Mouse (Mus musculus): ENCODE data around the gene Hacd2.

Gene Hacd2

DNA sequence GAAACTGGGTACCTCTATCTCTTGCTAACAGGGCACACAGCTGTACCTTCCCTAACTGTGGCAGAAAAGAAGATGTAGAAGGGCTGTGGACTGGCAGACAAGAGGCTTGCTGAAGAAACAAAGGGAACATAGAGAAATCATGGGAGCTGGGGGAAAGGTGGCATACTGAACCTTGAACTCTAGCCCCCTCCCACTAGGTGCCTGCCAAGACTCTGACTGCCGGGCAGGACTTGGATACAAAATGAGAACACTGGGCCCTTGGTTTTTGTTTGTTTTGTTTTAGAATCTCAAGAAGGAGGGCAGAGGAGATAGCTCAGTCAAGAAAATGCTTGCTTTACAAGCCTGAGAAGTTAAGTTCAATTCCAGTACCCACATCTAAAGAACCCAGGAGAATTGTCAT is 14.9 kb upstream of the Hacd2 start:
- no peak for DNase-seq (ENCODE audit: low spot score)

DNA sequence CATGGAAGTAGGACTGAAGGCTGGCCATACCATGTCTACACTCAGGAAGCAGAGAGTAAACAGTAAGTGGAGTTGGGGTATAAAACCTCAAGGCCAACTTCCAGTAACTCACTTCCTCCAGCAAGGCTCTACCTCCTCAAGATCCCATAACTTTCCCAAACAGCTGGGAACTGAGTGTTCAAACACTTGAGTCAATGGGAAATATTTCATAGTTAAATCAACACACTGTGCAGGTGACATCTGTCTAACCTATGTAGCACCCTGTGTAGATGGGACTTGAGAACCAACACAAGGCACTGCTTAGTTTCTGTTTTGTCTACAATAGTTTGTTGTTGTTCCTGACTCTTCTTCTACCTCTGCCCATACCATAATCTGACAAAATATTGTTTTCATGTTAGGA is 13.8 kb upstream of the Hacd2 start:
- no peak for DNase-seq (ENCODE audit: low spot score)

DNA sequence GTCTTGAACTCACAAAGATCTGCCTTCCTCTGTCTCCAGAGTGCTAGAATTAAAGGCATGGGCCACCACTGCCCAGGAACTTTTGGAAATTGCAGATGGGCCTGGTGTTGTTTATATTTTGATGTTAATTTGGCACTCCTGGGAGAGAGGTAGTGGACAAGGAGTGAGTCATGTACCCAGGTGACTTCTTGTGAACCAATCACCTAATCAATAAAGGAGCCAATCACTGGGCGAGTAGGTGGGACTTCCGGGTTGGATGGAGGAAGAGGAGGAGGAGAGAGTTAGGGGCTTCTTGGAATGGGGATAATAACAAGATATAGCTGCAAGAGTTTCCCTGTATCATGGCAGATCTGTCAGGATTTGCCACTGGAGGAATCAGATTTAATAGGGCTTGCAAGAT is 8.7 kb upstream of the Hacd2 start:
- no peak for DNase-seq (ENCODE audit: low spot score)

DNA sequence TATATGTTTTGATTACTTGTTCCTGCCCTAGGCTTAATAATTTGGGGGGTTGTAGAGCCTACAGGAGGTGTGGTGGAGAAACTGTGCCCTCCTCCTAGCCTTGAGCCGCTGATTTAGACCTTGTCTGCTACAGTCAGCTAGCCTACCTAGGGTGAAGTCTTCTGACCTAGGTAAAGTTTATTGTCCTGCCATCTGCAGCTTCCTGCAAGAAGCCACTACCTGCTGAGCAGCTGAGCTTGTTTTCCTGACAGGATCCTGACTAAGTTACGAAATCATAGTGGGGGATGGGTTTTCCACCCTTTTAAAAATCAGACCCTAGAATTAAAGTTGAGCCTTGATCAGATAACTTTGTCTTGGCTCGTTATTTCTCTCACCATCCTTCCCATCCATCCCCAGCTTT is 5.7 kb upstream of the Hacd2 start:
- DNase-seq (ENCODE audit: low spot score): no peak

DNA sequence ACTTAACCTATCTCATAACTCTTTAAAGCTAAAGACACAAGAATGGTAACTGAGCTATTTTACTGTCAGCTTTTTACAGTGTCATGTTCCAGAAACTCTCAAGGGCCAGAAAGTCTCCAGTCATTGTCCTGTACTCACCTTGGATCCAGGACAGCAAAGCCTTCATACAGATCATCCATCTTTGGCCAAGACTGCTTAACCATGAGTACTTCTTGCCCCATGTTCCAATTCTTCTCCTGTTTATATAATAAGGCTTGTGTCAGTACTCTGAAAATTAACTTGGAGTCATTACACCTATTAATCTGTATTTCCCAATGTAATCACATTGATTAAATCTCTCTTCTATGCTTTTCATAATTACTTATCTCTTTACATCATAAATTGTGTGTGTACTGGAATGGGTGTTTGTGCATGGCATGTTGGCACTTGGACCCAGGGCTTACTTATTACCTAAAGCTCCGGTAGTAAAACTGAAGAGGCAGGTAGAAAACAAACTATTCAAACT is 3.7 kb upstream of the Hacd2 start:
- no peak for DNase-seq (ENCODE audit: low spot score)

DNA sequence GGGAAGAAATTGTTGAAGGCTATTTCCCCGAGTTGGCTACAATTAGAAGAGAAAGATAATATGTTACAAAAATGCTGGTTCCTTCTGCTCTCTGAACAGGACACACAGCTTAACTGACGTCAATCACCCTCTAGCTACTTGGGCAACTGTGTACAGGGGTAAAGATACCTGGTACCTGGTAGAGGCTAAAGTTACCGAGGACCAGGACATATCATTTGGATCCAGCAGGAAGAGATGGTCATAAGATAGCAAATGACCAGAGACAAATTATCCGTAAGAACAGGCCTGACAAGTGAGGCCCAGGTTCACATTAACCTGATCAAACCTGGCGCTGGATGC is 356 bp upstream of the Hacd2 start:
- no peak for DNase-seq (ENCODE audit: low spot score)

DNA sequence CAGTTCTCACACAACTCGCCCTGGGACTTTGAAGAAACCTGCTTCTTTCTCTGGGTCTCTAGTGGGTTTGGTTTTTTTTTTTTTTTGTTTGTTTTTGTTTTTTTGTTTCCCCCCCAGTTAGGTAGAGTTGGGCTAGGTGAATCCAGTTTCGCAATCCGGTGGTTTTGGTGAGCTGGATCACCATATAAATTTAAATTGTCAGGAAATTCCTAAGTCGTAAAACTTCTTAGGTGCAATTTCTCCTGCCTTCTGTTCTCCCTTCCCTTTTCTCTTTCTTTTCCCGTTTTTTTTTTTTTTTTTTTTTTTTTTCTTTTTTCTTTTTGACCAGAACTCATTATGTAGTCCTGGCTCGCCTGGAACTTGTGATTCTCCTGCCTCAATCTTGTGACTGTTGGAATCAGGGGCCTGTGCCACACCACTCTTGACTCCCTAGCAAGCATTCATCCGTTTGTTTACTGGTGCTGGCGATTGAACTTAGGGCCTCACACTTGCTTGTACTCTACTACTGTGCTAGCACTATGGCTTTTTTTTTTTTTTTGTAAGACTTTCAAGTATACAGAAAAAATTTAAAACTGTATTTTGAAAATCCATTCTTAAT is 1.0 kb downstream of the Hacd2 start:
- DNase-seq (ENCODE audit: low spot score): no peak

DNA sequence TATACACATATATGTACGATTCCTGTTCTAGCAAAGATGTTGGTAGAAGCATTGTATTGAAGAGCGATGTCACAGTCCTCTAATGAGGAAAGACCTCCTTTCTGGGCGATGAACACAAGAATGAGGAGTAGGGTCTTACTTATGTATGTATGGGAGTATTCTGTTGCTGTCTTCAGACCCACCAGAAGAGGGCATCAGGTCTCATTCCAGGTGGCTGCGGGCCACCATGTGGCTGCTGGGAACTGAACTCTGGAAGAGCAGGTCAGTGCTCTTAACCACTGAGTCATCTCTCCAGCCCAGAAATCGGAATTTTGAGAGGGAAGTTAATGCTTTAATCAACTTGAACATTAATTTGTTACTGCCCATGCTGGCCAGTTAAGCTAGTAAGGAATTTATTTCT is 2.1 kb downstream of the Hacd2 start:
- no peak for DNase-seq (ENCODE audit: low spot score)

DNA sequence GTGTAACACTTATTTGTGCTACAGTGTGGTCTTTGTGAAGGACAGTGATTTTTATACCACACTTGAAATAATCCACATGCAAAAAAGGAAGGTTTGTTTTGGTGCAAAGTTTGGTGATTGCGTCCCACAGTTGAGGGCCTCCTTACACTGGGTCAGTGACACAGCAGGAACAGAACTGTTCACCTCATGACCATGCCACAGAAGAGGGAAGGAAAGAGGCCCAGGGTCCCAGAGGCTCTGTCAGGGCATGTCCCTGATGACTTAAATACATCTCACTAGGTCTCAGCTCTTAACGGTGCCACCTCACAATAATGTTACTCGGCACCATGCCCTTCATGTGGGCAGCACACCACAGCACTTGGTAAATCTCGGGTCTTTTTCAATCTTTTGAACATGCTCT is 3.1 kb downstream of the Hacd2 start:
- no peak for DNase-seq (ENCODE audit: low spot score)

DNA sequence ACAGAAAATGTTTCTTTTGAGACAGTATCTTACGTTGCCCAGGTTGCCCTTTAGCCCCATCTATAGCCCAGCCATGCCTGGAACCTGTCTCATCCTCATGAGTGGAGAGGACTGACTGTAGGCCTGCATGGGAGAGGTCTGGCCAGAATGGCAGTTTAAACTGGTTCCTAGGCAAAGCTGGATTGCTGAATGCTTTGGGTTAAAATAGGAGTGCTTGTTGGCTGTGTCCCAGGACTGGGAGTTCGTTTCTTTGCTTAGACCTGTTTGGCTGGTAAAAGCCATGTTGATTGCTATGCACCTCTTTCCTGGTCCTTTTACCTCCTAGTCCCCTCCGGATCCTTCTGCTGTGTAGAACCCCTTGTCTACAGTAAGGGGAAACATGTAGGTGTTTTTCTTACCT is 11.0 kb downstream of the Hacd2 start:
- DNase-seq (ENCODE audit: low spot score): no peak

DNA sequence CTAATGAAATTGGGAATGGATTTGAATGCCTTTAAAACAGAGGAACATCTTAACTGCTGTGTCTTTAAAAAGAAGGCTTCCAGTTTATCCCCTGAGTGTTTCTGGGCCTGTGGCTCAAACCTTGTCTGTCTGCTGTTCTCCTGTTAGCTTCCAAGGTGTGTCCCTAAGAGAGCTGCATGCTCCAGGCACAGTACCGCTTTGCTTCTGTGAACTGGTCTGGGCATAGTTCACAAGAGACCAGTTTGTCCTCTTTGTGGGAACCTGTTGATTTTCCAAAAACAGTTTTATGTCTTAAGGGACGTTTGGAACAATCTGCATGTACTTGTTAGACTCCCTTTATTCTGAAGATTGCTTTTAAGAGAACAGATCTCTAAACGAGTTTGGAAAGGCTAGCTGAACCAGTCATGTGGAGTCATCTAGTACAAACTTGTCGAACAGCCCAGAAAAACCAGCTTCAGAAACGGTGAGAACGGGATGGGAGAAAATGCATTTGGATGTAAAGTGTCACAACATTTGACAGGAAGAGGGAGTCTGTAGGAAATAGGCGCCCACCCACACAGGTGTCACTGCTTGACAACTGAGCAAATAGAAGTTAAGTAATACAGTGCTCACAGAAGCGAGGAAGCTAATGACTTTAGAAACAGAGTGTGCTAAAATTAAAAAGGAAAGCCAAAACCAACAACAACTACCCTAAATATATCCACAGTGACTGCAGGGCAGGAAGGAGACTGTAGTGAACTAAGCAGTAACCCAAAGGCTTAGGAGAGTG is 11.8 kb downstream of the Hacd2 start:
- no peak for DNase-seq (ENCODE audit: low spot score)

DNA sequence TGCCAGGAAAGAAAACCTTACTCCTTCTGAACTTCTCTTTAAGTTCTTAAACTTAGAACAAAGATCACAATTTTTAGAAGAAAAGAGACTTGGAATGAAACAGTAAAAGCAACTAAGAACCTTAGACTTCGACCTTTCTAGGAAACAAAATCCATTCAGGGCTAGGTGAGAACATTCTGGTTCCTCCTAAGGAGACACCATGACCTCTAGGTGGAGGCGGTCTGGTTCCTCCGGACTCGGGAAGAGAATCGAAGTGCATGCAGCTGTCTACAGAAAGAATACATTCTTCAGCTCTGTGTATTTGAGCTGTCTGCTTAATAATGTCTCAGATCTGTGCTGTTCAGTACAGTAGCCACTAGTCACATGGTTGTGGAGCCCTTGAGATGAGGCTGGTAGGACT is 12.7 kb downstream of the Hacd2 start:
- no peak for DNase-seq (ENCODE audit: low spot score)

DNA sequence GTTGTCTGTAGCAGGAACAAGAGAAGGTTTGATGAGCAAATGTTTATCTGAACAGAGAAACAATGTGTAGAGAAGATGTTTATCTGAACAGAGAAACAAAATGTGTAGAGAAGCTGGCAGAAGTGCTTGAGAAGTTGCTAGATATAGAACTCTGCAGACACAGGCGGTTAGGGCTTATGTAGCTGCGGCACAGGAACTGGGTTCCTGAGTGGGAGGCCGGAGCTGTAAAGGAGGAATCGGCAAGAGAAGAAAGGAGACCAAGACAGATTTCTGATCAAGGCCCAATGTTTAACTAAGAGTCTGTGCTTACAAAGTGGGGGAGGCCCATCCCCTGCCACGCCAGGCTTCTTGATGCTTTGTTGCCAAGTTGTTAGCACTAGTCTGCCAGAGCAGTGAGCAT is 14.5 kb downstream of the Hacd2 start:
- no peak for DNase-seq (ENCODE audit: low spot score)

DNA sequence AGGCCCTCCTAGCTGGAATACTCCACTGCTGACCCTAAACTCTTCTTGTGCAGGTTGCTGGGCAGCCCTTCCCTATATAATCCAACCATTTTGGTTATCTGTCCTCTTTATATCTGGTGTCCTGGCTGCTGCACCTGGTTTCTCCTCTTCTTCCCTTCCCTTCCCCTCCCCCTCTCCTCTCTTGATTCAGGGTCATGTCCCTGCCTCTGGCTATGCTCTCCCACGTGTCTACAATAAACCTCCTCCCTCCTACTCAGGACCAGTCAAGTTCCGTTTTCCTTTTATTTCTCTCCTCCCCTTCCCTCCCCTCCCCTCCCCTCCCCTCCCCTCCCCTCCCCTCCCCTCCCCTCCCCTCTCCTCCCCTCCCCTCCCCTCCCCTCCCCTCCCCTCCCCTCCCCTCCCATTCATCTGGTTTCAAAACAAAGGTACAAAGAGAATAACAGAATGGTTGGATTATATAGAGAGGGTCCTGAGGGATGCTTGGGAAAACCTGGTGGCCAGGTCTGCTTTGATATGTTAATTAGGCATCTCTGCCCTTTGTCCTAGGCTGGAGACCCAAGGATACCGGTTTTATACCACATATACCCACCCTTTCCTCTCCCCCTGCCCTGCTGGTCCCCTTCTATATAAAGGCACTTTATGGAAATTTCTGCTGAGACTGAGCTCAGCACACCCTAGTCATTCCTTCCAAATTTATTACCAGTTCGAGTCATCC is 16.3 kb downstream of the Hacd2 start:
- no peak for DNase-seq (ENCODE audit: low spot score)

DNA sequence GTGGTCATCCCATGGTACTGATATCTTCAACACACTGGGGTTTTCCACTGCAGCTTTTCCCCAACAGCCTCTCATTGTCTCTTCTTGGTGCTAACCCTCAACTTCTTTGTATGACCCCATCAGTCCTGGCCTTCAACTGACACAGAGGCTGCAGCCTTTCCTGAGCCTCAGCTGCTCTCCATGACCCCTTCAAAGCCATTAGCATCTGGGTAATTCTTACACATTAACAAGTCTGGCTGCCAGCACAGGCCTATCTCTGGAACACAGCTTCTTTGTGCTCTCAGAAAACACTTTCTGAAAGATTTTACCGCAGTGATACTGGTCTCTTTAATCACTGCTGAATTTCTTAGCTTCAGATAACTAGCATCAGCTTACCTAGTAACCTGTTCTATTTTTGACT is 17.9 kb downstream of the Hacd2 start:
- DNase-seq (ENCODE audit: low spot score): no peak

DNA sequence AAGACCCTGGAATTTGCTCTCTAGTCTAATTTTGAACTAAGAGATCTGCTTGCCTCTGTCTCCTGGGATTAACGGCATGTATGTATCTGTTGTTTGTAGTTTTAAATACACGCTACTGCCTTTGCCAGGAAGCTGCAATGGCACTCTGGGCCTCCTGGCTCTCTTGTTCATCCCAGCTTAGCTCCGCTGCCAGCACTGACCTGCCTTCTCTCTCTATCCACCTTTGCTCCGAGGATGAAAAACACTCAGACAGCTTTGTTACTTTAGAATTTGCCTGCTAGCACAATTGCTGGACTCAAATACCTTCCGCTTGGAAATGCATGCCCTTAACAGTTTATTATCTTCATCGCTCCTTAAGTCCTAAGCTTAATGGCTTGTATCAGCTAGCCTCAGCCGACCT is 18.8 kb downstream of the Hacd2 start:
- DNase-seq (ENCODE audit: low spot score): no peak

DNA sequence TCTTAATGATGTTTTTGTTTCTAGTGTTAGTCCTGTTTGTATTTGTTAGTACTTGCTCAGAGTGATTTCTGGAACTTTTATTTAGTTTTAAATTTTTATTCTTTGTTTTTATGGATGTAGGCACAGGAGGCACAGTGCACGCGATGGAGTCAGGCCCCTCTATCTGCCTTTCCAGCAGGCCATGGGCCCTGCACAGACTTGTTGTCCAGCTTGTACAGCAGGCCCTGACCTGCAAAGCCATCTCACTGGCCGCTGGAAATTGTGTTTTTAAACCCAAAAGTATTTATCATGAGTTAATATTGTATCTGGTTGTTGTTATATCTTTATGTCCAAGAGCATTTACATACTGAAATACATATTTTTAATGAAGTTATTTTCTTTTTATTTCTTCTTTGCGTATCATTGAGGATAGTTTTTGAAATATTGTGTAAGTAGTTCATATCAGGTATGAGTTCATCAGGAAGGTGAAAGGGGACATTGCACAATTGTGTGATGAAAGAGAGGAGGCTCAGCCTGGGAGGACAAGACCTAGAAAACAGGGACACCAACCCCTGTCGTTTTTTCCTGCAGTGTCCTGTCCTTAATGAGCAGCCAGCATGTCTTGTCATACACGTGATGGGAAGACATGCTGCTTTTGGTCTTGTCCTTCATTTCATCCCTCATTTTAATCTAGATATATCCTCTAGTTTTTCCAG is 24.0 kb downstream of the Hacd2 start:
- DNase-seq (ENCODE audit: low spot score): no peak

DNA sequence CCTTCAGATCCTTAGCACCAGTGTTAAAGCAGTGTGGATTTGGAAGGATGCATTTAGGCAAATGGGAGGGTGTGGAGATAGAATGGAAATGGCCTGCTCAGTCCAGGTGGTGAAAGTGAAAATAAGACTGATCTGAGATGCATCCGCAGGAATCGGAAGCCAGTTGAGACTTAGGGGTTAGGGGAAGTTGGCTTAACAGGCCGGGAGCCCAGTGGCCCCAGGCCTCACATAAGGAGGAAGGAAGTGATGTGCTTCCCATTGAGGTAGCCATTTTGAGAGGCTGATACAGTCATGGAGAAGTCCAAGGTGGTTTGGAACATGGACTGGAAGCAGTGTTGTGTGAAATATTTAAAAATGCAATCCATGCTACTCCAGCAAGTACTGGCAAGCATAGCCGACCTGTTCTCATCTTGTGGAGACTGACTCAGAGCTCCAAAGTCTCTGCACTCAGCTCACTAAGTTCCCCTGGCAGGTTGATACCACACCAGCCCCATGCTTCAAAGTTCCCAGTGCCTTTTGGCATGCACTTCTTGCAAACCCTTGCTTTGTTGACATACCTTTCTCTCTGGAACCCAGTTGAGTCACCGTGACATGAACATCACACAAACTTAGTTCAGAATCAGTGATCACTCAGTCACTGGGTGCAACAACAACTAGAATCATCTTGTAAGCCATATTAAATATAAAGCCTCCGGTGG is 25.2 kb downstream of the Hacd2 start:
- no peak for DNase-seq (ENCODE audit: low spot score)

DNA sequence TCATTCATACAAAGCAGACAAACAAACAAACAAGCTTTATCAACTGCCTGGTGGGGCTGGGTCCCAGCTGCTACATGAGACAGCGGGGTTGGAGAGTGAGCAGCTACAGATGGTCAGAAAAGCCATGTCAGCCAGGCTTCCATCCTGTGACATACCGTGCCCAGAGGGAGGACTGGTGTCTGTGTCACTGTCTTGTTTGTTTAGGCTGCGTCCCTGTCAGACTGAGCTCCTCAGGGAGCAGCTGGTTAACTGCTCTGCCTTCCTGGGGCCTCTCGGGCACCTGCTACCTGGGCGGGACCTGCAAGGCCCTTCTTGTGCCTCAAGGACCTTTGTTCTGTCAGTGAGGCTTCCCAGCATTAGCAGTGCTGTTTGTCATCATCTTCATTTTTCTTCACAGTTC is 28.8 kb downstream of the Hacd2 start:
- no peak for DNase-seq (ENCODE audit: low spot score)

DNA sequence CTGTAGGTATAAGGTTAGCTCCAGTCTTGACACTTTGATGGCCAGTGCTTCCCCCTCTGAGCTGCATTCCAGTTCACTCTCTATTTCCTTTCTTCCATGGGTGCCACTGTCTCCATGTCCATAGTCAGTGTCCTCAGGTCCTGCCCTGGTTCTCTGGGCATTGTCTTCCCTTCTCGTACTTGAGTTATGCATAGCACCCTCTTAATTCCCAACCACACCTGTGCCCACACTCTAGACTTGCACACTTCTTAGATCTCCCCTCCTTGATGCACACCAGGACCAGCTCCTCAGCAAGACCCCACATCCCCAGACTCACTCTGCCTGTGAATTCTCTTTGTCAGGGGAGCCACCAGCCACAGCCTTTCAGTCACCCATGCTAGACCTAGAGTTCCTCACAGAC is 30.0 kb downstream of the Hacd2 start:
- DNase-seq (ENCODE audit: low spot score): no peak

DNA sequence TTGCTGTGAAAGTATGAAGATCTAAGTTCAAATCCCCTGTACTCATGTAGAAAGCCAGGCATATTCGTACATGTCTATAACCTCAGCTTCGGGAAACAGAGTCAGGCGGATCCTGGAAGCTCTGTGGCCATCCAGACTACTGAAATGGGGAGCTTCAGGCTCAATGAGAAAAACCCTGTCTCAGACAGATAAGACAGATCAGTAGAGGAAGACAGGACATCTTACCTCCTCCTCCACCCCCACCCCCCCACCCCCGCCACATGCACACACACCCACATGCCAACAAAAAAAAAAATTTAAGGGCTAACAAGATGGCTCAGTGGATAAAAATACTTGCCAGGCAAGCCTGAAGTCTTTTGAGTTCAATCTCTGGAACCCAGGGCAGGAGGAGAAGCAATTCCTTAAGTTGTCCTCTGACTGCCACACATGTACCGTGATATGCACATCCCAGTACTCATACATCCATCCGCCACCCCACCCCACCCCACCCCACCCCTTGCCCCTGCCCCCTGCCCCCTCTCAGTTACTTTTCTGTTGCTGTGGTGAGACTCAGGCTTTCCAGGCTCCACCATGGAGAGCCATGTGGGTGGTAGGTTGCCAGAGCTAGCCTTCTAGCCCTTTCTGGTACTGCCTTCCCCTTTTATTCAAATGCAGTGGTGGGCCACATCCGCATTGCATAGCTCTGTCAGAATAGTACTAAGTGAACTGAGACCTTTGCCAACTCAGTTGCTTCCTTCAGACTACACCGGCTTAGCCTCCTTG is 32.4 kb downstream of the Hacd2 start:
- DNase-seq (ENCODE audit: low spot score): no peak

DNA sequence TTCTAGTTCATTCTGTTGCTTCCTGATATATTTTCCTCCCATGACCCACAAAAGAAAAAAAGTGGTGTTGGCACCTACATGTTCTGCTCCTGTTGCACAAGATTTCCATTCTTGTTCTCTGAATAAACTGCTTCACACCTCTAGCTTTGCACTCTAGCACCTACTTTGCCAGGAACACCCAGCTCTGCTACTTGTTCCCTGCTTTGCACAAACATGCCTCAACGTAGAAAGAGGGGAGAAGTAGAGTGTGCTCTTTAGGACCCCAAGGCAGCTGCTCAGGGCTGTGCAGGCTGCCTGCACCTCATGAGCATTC is 32.9 kb downstream of the Hacd2 start:
- DNase-seq (ENCODE audit: low spot score): no peak
